Mouse (Mus musculus) CD8-positive naive resting alpha-beta T cell, adult 2 months (primary cell): Measurements from ENCODE around the gene Tdrd1.

Experiments
- DNase-seq, 2 experiments: peaks; one replicate each; pipeline ENCODE4 v3.0.0; 2022; ENCODE audit warnings: low read depth in 2 of 2, low spot score in 2 of 2

The Tdrd1 gene

GRCm38 (mm10) chr19:56908472-56909270, 82.7 kb downstream of the Tdrd1 start:
- no peak for DNase-seq

GRCm38 (mm10) chr19:56910561-56910960, 84.6 kb downstream of the Tdrd1 start:
- DNase-seq, result no peak

GRCm38 (mm10) chr19:56913761-56914160, 87.8 kb downstream of the Tdrd1 start:
- no peak for DNase-seq

GRCm38 (mm10) chr19:56914658-56915057, 88.6 kb downstream of the Tdrd1 start:
- DNase-seq, result no peak

- DNase-seq, result no peak
Measured at GRCm38 (mm10) chr19:56915084-56915483, 89.1 kb downstream of the Tdrd1 start.
